Mouse (Mus musculus): ENCODE results near the gene Pla2g7.

DNA sequence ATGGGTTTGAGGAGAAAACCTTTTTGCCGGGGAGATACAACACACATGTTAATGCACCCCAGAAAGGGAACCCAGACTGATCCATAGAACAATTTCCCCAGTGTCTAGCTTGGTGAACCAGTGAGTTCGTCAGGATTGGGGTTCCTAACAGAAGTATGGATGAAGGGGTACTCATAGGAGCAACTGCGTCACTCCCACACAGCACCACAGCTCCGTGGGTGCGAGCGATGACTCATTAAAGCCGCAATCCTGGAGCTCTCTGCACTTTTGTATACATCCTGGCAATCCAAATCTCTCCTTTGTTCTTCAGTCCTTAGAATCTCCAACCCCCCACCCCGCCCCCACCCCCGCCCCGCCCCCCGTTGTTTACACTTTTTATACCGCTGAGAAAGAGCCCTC is 306 bp upstream of the Pla2g7 start:
- TF ChIP-seq CTCF (IDR thresholded peaks at IDR 0.05; ENCODE audit: borderline replicate concordance, insufficient read depth, low read length) (no peak), POLR2A (IDR thresholded peaks at IDR 0.05; ENCODE audit: low read depth, low read length) (no peak)

All from embryonic fibroblast, embryonic 13.5 days (primary cell).